8 mouse cellular contexts compared by ENCODE assay signal in genomic region chr16:52219069-52219468, GRCm38 (mm10).
DNase-seq lines count a peak whose midpoint lies in the region; TF ChIP-seq lines count a peak whose summit lies in the region.

No protein-coding gene starts in this region.

- H3K4me3 ChIP-seq in layer of hippocampus, adult 2 months = no peak overlapping the region

- no peak overlapping the region for H3K27ac ChIP-seq in layer of hippocampus, adult 2 months

- peak; percentile 25 to 60 for DNase-seq in layer of hippocampus, adult 2 months (ENCODE audit: low spot score in 2 of 2)
- no peak for DNase-seq in layer of hippocampus, postnatal 36 days
- peak; percentile 46 for DNase-seq in ES-CJ7 (ENCODE audit: low read depth, low spot score)
- DNase-seq in brain, adult 2 months (ENCODE audit: low read depth, low spot score) = peak; percentile 72
- peak; percentile 63 for DNase-seq in kidney, adult 9 months
- DNase-seq in lung, postnatal 36 days = peak; percentile 59
- no peak for DNase-seq in ovary, postnatal 10 days (ENCODE audit: low spot score)
- DNase-seq in urinary bladder, postnatal 25 days (ENCODE audit: low spot score) = no peak

- peak; percentile 85 for TF ChIP-seq CTCF in layer of hippocampus, adult 2 months (conservative IDR thresholded peaks at IDR 0.05)

Comparison
In these comparisons a context has a peak if more than half of its experiments do, and no peak if none do; other contexts are left out.
1. DNase-seq: peak in layer of hippocampus, adult 2 months (2 of 2), ES-CJ7 (single experiment), brain, adult 2 months (single experiment), kidney, adult 9 months (single experiment) and lung, postnatal 36 days (single experiment); none in layer of hippocampus, postnatal 36 days (0 of 2), ovary, postnatal 10 days (single experiment) and urinary bladder, postnatal 25 days (single experiment).